Mouse (Mus musculus): ENCODE measurements around the gene Gpsm3.

Gene Gpsm3

GRCm38 (mm10) chr17:34583397-34583796 is 6.2 kb upstream of the Gpsm3 start:
- no peak for DNase-seq (ENCODE audit: low read depth)

DNA sequence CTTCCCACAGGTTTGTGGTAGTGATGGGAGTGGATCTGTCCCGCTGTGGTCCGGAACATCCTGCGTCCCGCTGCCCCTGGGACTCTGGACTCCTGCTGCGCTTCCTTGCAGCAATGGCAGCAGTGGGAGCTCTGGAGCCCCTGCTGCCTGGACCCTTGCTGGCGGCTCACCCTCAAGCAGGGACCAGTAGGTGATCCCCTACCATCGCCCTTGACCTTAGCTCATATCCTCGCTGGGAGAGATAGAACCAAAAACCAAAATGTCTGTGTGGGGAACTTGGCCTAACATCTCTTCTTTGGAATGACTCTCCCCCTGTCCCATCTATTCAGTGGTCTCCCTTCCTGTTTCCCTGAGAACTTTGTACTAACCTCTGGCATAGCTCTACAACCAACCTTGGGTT is 5.8 kb upstream of the Gpsm3 start:
- DNase-seq (ENCODE audit: low read depth): no peak

DNA sequence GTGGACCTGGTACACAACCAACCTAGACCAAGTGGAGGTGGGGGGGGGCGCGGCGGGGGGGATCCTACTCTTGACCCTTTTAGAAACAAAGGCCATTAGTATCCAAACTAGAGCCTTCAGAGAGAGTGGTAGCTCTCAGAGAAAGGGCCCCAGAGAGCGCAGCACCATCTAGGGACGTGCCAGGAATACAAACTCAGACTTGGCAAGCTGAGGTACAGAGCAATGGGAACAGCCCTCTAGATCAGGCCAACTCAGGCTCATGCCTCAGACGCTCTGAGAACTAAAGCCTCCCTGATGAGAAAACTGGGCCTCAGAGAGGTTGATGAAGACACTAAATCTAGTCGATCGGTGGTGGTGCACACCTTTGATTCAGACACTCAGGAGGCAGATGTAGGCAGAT is 4.5 kb upstream of the Gpsm3 start:
- DNase-seq (ENCODE audit: low read depth): no peak

- peak; percentile 33 for DNase-seq (ENCODE audit: low read depth)
These were observed 3.5 kb upstream of the Gpsm3 start for GRCm38 (mm10) chr17:34585877-34586771.

- peak; percentile 76 for DNase-seq (ENCODE audit: low read depth)
These were observed 2.7 kb upstream of the Gpsm3 start for GRCm38 (mm10) chr17:34586796-34587422.

GRCm38 (mm10) chr17:34587423-34587811 is 2.2 kb upstream of the Gpsm3 start:
- DNase-seq (ENCODE audit: low read depth): peak; percentile 98

GRCm38 (mm10) chr17:34587814-34588213 is 1.8 kb upstream of the Gpsm3 start:
- no peak for DNase-seq (ENCODE audit: low read depth)

DNA sequence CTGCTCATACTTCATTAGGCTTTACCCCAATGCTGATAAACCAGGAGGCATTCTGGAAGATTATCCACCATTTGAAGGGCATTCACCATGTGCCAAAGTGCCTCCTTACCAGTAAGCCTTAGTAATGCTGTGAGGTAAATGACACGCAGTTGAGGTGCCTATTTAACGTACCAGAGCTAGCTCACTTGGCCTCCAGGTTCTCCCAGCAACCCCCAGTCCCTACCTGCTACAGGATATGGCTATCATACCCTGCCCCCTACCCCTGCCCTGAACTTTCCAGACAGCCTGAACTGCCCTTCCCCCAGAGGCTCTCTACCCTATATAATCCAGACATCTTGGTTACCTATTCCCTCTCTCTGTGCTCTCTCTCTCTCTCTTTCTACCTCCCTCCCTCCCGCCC is 839 bp upstream of the Gpsm3 start:
- DNase-seq (ENCODE audit: low read depth): peak; percentile 40

DNA sequence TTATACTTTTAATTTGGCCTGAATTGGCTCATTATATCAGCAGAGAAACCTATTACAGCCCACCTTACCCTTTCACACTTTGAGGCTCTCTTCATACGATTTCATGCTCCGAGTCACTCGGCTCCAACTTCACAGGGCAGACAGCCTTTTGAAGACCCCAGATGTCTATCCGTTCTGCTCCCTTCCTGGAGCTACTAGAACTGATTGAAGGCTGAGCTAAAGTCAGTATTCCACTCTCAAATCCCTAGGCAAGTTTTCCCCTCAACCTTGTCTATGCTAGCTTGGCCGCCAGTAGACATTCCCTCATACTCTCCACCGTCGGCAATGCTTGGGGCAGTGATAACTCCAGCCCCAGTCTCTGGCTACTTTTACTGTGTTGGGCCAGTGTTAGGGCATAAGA is 400 bp upstream of the Gpsm3 start:
- no peak for DNase-seq (ENCODE audit: low read depth)

GRCm38 (mm10) chr17:34590154-34590987 is 765 bp downstream of the Gpsm3 start:
- peak; percentile 23 for DNase-seq (ENCODE audit: low read depth)

- peak; percentile 47 for DNase-seq (ENCODE audit: low read depth)
These were observed 1.7 kb downstream of the Gpsm3 start, which contains the start of gene Pbx2 for GRCm38 (mm10) chr17:34591029-34591993. Gene Pbx2, plus strand, starts transcription at chr17:34591266.

DNA sequence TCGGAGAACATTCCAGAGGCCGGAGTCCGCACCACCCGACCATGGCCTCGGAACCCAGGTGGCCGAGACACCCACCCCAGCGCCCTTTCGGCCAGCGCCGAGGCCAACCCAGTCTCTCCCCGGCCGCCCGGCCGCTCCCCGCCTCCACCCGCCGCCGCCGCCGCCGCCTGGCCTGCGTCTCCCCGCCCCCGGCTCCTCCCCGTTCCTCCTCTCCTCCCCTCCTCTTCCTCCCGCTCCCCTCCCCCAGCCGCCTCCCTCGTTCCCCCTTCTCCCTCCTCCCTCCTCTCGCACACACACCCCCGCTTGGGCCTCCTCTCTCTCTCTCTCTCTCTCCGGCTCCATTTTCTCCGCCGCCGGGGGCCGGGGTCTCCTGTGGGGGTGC is 2.4 kb downstream of the Gpsm3 start:
- DNase-seq (ENCODE audit: low read depth): peak; percentile 87

- DNase-seq (ENCODE audit: low read depth): peak; percentile 27
These were observed 3.3 kb downstream of the Gpsm3 start for GRCm38 (mm10) chr17:34592581-34593549.

GRCm38 (mm10) chr17:34593752-34594525 is 4.3 kb downstream of the Gpsm3 start:
- no peak for DNase-seq (ENCODE audit: low read depth)

GRCm38 (mm10) chr17:34596098-34596497 is 6.5 kb downstream of the Gpsm3 start:
- DNase-seq (ENCODE audit: low read depth): no peak

GRCm38 (mm10) chr17:34597566-34598095 is 8.0 kb downstream of the Gpsm3 start, which contains the start of gene Ager:
Gene Ager, plus strand, starts transcription at chr17:34597862.
- DNase-seq (ENCODE audit: low read depth): no peak

GRCm38 (mm10) chr17:34599891-34600290 is 10.3 kb downstream of the Gpsm3 start:
- no peak for DNase-seq (ENCODE audit: low read depth)

DNA sequence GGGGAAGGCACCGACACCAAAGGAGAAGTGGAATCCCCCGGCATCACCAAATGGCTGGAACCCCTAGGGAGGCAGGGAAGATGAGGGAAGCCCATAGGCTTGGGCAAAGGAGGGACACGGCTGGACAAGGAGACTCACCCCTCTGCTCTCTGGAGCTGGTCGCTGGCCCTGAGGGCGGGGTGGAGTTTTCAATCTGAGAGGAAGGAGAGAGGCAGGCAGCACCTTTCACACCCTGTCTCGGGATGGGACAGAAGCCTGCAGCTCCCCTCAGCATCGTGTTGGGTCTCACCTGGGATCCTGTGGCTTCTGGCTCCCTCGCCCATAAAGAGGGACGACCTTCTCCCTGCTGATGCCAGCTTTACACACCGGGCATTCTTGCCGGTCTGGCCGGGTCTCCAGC is 12.2 kb downstream of the Gpsm3 start:
- no peak for DNase-seq (ENCODE audit: low read depth)

Data from naive thymus-derived CD4-positive, alpha-beta T cell, adult 2 months (primary cell).